Mouse (Mus musculus): ENCODE results near the gene Zfp644.

Gene Zfp644

DNA sequence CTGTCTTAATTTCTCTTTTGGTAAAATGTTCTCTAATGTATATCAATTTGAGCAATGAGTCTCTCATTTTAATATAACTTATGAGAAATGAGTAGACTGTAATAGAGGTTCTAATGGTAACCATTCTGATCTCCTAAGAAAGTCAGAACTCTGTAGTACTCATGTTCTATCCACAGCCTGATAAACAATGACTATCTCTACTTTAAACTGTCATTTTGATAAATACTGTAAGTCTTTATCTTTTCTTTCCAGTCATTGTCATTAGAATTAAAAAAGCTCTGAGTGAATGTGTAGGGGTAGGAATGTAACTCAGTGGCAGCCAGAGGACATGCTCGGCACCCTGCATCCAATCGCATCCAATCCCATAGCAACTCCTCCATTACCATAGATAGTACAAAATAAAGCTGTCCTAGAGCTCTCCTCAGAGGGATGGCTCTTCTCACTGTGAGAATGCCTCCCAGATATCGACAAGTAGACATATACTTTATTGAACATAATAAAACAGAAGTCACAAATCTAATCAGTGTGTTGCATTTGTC lies 44.2 kb downstream of the Zfp644 start:
- no peak for DNase-seq

DNA sequence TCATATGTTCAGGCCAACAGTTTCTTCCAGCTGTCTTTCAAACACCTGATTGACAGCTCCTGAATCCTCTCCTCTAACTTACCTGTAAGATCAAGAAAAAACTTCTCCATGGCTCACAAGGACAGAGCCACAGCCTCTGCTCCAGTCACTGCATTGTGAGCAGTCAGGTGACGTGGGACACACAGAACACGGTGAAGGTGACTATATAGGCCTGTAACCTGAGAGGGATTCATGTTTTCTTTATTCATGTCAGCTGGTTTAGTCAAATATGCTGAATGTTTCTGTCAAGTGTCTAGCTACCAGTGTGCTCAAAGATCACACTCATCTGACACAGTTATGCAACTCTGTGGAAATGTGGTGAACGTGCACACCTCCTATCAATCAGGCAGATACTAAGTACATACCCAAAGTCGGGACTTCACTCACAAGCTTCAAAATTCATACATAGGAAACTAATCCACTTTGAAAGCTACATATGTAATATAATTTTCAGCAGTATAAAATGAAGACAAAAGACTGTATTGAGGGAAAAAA lies 44.8 kb downstream of the Zfp644 start:
- no peak for DNase-seq

DNA sequence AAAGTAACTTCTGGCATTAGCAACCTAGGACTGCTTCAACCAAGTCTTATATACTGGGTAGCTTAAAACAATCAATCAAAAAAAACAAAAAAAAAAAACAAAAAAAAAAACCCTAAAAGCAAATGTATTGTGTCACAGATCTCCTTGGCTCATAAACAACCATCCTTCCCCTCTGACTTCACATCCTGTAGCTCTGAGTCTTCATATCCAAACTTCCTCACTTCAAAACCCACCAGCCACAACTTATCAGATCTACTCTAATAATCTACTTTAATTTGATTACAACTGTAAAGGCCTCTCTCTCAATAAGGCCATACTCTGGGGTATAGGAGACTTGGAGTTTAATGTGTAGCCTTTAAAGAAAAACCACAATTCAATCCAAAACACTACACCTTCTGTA lies 47.1 kb downstream of the Zfp644 start:
- DNase-seq: no peak

DNA sequence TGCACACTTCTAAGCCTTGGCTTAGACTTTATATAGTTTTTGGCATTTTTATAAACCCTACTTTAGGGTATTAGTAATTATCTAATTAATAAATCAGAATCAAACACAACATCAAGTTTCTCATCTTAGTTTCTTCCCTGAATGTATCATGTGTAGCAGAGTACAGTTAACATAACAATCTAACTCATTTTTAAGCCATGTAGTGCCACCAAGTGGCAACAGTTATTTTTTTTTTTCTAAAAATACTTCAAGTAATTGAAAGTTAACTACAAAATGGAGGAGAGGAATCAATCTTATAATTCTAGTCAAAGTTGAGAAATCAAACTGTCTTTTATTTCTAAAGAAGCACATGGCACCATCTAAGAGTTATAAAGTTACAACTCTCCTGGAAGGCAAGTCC lies 47.6 kb downstream of the Zfp644 start:
- DNase-seq: no peak

DNA sequence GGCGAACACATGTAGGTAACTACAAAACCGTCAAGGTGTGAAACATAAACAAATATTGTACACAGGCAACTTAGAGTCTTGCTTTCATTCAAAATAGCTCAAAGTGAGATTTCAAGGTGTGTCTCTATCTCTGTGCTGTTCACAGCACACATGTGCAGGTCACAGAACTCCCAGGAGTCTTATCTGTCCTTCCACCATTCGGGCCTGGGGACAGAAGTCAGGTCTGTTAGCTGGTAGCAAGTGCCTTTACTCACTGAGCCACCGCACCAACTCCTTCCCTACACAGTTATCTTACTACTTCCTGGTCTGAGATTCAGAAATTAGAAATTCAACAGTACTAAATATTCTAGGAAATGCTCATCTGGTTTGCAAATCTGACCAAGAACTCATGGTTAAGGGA lies 53.7 kb downstream of the Zfp644 start:
- no peak for DNase-seq

DNA sequence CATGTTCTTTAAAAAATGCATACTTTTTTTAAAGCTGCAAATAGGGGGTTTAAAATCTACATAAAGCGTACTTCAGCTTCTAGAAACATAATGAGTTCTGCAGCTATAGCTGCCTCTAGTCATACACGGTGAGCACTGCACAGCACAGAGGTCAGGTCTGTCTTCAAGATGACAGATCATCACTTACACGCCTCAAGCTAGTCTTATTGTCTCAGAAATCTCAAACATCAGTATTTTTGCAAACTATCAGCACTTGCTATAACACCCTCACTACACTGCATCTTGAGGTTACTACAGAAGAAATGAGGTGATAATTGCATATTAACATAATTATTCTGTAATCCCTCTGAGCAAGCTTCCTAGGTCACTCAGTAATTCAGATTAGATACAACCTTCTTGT lies 55.2 kb downstream of the Zfp644 start:
- DNase-seq: no peak

DNA sequence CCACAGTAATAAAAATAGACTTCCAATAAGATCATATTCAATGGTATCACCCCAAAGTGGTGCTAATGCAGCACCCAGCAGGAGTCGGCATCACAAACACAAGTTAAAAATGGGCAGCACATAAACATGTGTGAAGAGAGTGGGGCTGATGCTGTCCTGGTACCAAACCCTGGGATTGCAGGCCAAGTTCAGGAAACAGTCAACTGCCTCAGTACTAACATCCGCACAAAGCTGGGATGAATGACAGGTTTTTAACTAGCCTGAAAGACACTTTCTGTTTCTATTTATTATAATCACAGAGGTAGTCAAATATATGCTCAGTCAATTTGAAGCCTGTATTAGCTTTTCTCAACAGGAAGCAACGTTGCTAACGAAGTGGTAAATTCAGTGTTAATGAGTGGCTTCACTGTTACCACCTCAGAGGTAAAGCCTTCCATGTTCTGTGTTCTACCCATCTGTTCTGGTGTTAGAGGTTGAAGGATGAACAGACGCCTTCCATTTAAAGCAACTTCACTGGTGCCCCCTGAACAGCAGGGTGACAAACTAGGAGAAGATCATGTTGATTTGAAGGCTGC lies 56.8 kb downstream of the Zfp644 start:
- DNase-seq: no peak

DNA sequence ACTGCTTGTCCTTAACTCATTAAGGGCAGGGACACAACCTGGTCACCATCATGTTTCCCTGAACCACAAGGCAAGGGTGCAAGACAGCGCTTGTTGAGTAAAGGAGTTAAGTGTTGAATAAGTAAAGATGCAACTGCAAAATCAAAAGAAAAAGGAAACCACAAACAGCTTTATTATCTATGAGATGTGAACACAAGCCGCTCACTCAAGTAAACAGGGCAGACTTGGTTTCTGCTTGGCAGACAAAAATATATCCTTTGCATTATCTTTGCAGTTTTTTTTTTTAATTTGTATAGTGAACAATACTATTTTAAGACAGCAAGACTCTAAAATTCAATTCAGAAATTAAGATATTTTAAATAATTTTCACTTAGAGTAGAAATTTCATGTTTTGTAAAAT lies 57.5 kb downstream of the Zfp644 start:
- no peak for DNase-seq

DNA sequence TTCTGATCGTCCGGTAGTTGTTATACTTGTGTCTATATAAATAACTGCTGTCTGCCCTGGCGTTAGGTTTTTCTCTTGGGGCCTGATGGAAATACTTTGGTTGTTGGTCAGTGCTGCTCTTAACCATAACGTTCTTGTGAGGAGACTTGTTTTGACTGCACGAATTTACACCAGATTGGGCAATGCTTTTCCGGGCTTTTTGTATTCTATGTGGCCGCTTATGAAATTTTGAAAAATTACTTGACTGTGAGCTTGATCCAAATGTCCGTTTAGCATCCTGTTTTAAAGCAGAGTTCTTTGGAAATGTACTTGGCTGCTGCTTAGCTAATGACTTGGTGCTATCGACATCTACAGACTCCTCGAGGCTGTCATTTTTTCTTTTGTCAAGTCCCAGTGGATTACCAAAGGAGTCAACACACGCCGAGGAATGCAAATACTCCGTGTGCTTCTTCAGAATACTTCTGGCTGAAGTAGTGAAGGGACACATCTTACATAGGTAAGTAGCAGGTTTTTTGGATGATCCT lies 60.6 kb downstream of the Zfp644 start:
- no peak for DNase-seq

DNA sequence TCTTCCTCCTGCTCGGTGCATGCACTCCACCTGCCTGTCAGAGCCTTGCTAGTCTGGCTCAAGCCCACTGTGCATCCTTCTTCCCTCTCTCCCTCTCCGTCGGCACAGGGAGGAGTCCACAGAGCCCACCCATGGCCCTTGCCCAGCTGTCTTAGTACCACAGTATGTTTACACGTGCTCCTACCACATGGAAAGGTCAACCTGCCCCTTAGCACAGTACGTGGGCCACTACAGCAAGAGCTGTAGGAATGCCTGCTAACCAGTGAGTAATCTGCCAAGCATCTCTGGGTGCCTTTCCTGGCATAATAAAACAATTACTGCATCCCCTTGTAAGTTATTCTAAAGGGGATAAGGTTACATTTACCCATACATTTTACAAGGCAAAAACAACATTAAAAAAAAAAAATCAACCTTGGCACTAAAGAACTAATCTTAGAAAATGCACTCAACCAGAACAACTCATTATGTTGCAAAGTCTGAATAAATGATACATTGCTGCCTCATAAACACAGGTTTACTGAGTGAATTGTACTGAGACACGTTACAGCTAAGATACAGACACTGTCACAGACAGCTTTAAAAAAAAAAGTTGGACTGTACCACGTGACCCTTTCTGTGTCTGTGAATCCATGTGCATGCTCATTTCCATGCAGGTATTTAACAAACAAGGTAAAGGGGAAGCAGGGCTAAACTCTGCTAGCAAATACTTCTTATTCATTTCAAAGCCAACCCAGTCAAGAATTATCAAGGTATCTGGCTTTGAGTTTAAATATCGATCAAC lies 68.5 kb downstream of the Zfp644 start:
- DNase-seq: no peak

DNA sequence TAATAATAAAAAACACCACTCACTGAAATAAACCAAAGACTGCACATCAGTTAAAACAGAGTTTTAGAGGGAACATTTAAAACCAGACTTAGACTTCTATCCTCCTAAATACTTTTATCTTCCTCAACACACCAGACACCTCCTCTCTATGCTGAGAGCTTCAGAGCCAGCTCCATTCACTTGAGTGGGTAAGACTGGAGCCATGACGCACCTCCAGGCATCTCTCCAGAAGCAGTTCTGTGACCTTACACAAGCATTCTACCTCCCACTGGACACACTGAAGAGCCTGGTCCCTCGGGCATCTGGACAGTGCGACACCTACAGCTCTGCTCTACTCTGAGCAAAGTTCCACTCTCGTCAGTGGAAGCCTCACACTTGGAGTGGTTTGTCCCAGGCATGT lies 73.8 kb downstream of the Zfp644 start:
- no peak for DNase-seq

DNA sequence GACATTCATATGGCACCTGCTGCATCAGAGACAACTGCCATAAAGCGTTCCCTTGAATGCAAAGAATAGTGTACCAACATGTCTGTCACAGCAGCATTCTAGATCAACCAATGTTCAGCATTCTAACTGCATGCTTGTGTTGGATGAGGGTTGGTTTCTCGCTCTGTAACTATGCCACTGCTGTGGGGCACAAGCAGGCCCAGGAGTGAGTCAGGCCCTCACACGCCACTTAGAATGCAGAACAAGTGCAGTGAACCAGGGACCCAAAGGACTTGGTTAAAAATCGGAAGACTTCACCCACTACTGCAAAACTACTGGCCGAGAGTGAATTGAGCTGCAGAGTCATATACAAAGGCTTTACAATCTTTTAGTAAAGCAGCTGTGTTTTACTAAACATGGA lies 74.9 kb downstream of the Zfp644 start:
- no peak for DNase-seq

DNA sequence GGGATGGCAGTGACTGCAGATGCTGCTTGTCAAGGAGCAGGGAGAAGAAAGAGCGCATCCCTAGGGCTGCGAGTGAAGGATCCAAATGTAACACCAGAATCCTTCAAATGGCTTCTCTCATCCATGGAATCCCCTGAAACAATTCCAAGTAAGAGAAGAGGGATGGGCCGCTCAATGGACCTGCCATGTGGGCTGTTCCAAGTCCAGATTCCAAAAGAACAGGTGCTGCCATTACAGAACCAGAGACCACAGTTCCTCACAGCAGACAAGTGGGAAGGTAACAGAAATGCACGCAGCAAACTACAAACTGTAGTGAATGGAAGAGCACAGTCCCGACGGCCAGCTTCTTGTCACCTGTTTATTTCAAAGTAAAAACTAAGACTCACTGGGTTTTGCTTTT lies 76.6 kb downstream of the Zfp644 start:
- DNase-seq: no peak

DNA sequence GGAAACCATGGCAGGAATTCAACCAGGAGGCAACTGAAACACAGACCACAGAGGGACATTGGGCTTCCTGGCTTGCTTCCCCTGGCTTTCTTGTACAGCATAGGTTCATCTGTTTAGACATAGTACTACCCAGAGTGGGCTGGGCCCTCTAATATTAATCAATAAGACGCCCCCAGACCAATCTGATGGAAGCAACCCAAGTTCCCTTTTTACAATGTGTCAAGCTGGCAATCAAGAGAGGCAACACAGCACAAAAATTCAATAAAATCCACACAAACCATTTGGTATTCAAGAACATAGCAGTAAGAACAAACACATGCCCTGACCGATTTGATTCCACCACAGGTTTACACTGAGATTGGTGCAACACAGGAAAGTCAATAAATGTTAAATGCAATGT lies 82.1 kb downstream of the Zfp644 start:
- DNase-seq: no peak

DNA sequence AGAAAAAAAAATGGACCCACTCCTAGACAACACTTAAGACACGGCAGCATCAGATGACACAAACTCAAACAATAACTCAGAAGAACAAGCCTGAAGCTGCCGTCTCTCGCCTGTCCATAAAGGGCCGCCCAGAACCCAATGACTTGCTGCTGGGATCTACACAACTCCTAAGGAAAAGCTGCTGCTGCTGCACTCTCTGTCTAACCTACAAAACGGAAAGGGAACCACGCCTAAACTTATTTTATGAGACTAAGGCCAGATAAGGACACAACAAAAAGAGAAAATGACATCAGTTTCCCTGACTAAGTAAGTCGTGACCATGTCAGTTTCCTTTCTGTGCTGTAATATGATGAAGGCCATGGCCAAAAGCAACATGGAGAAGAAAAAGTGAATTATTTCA lies 82.5 kb downstream of the Zfp644 start:
- no peak for DNase-seq

DNA sequence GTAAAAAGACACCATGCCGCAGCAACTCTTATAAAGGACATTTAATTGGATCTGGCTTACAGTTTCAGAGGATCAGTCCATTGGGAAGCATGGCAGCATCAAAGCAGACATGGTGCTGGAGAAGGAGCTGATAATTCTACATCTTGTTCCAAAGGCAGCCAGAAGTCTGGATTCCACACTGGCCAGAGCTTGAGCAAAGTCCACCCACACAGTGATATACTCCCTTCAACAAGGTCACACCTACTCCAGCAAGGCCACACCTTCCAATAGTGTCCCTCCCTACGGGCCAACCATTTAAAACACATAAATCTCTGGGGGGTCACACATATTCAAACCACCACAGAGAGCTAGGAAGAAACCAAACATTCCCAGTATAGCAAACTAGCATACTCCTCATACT lies 84.9 kb downstream of the Zfp644 start:
- no peak for DNase-seq

DNA sequence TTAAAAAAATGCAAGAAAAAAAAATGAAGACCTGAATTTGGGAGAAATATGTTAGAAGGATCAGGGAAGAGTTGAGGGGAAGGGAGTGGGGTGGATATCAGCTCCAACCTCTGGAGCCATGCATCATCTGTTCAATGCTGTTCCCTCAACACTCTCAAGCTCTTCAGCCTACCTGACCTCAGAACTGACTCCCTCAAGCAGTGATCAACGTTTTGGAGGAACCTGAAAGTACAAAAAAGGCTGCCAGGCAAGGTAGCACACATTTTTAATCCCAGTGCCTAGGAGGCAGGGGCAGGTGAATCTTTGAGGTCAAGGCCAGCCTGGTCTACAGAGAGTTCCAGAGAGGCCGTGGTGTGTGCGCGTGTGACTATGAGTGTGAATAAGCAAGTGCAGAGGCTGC lies 88.3 kb downstream of the Zfp644 start, which contains the start of gene Gm17304:
Gm17304 (plus strand) TSS at position 301 of the 400 bp plus-strand sequence.
- DNase-seq: no peak

DNA sequence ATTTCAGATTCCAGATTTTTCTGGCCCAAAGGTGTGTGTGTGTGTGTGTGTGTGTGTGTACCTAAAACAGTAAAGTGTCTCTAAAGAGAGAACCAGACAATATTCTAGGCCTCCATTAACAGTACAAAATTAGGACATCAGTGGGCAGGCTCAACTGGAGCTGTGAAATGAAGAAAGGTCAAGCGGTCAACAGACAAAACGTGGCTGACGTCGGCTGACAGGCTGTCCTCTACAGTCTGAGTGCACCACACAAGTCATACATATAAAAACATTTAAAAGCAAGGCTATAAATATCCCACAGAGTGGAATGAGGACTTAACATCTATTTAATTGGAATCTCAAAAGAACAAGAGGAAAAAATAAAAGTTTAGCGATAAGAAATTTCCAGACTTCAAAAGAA lies 90.0 kb downstream of the Zfp644 start:
- no peak for DNase-seq

DNA sequence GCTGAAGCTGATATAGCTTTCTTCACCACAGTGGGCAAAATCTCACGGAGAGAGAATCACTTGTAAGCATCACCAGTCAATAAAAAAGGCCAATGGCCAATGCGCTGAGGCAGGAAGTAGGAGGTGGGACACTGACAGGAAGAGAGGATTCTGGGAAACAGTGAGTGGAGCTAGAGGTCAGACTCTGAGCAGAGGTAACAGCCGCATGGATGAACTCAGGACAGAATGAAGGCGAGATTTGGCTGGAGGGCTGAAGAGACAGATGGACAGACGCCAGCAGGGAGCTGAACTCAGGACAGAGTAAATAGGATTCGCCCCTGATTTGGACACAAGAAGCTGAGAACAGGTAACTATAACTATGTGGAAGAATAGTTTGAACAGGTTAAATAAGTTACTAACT lies 92.0 kb downstream of the Zfp644 start:
- no peak for DNase-seq

DNA sequence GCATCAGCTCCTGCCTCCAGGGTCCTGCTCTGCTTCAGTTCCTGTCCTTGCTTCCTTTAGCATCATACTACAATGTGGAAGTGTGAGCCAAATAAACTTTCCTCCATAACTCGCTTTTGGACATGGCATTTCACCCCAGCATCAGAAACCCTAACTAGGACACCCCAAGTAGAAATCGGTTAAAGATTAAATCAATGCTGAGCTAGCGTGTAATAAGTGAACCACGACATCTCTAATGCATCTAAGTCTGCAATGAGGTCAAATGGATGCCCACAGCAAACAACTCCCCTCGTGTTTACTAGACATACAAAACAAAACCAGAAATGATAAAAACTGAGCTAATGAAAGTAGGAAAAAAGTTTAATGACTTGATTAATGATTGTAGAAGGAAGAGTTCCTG lies 92.7 kb downstream of the Zfp644 start:
- DNase-seq: no peak

DNA sequence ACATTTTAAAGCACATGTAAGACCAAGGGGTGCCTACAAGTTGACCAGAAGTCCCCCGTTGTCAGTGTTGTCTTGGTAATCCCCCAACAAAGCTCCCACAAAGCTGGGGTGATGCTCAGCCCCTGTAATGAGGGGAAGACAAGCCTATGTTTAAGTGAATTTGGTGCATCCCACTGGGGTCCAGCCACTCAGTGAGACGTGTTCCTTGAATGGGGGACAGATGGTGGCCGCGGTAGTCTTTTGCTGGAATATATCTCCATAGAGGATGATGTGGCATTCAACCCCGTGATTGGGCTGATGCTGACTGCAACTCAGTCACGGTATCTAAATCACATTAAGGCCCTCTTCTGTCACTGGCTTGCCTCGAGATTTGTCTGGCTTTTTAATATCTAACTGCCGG lies 97.6 kb downstream of the Zfp644 start:
- no peak for DNase-seq

DNA sequence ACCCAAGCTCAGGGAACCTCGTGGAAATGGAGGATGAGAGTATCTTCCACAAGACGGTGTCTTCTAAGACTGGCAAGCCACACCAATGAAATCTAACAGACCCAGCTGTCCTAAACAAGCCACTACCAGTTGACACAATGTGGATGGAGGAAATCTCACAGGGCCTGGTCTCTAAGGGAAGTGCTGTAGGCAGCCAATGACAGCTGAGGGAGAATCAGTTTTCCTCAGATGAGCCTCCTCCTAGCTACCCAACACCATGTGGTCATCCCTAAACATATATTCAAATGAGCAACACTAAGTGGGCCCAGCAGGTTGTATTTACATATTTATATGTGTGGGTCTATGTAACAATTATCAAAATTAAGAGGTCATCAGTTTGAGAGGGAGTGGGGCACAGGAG lies 99.6 kb downstream of the Zfp644 start:
- DNase-seq: no peak

DNA sequence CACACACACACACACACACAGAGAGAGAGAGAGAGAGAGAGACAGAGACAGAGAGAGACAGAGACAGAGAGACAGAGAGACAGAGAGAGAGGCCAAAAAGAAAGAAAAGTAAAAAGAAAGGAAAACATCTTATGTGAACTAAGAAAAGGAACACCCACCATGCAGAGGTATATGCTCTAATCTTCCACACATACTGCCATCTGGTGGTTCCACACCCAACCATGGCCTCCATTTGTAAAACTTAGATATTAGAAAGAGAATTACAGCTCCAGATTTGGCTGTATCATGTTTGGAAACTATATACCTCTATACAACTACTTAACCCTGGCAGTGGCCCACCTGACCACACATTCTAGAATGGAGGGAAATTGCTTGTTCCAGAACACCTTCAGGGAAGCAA lies 102.7 kb downstream of the Zfp644 start:
- no peak for DNase-seq

DNA sequence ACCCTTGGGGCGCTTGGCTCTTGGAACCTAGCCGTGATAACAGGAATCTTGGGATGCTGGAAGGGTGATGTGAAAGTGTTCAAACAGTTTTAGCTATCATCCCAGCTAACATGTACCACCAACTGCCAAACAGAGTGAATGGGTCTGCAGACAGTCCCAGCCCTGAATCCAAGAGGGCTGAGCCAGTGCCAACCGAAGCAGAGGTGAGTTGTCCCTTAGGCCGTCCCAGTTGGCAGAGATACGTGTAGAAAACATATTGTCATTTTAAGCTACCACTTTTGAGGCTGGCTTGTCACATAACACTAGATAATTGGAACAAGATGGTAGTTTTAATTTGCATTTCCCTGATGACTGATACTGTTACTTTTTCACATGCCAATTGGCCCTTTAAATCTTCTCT lies 106.4 kb downstream of the Zfp644 start:
- no peak for DNase-seq

Measured in lung, postnatal 14 days (tissue).